Mouse (Mus musculus) liver, adult 2 months (tissue): Measurements from ENCODE around the gene Znrd1as. TPM values are rescaled to one million over a fixed set of nuclear protein-coding genes. Genes with fewer than 3 reads are reported as not detected.

Experiments used
- DNase-seq: peaks from one replicate; pipeline ENCODE4 v3.0.0-alpha.2; 2011; ENCODE audit warnings: low read depth, low spot score; ENCODE audit errors: extremely low read depth
- H3K27ac ChIP-seq: fragments of 200-500 bp; replicated peaks from 2 replicates; pipeline ENCODE4 v1.5.1; 2012; ENCODE audit warnings: low read depth, mild to moderate bottlenecking, control low read depth, inconsistent platforms, low read length; ENCODE audit not compliant: insufficient read depth
- H3K27me3 ChIP-seq: fragments of 200-500 bp; 2 replicates; pipeline ENCODE4 v1.6.1; 2012; ENCODE audit warnings: mild to moderate bottlenecking, moderate library complexity, low read length, inconsistent platforms; ENCODE audit not compliant: control insufficient read depth, insufficient read depth
- H3K36me3 ChIP-seq: fragments of 200-500 bp; 2 replicates; pipeline ENCODE4 v1.6.1; 2012; ENCODE audit warnings: low read length, inconsistent platforms; ENCODE audit not compliant: control insufficient read depth, insufficient read depth
- H3K4me1 ChIP-seq: fragments of 200-500 bp; 2 replicates; pipeline ENCODE4 v1.6.1; 2011; ENCODE audit warnings: low read length; ENCODE audit not compliant: control insufficient read depth, insufficient read depth
- H3K4me3 ChIP-seq: fragments of 200-500 bp; 2 replicates; pipeline ENCODE4 v1.5.1; 2011; ENCODE audit warnings: low read depth, mild to moderate bottlenecking, control low read depth, low read length, moderate library complexity; ENCODE audit not compliant: insufficient read depth
- H3K79me2 ChIP-seq: fragments of 200-500 bp; 2 replicates; pipeline ENCODE4 v1.6.1; 2012; ENCODE audit warnings: inconsistent platforms, mild to moderate bottlenecking, low read length, moderate library complexity; ENCODE audit not compliant: control insufficient read depth, insufficient read depth
- H3K9ac ChIP-seq: fragments of 200-500 bp; 2 replicates; pipeline ENCODE4 v1.6.1; 2012; ENCODE audit warnings: low read depth, mild to moderate bottlenecking, control low read depth, inconsistent platforms, low read length
- CTCF ChIP-seq: fragments of 200-500 bp; IDR thresholded peaks from 2 replicates; pipeline ENCODE4 v1.5.1; 2011; ENCODE audit warnings: low read depth, low read length, control low read depth
- POLR2A ChIP-seq: fragments of 200-500 bp; IDR thresholded peaks from 2 replicates; pipeline ENCODE4 v1.6.1; 2011; ENCODE audit warnings: low read length, control low read depth; ENCODE audit not compliant: insufficient read depth; ENCODE audit errors: extremely low read depth
- WGBS: fragments of 180-500 bp; shearing (Covaris S2); methylation state at CpG from one replicate; pipeline ENCODE4 v1.1.7; 2018; 5-methylcytosine and 5-hydroxymethylcytosine counted together
- polyA plus RNA-seq: library from polyadenylated mRNA; depleted of rRNA; stranded (reverse); fragments of >200 nt; gene quantifications from 2 replicates; pipeline ENCODE4 v1.2.3, GENCODE M21; 2012
- total RNA-seq: library from RNA; depleted of rRNA; stranded (reverse); fragments of >200 nt; gene quantifications from 2 replicates; pipeline ENCODE4 v1.2.3, GENCODE M21; 2014

Gene Znrd1as
- total and polyA plus RNA-seq, 2 experiments = 2.5 to 11.9 TPM

DNA sequence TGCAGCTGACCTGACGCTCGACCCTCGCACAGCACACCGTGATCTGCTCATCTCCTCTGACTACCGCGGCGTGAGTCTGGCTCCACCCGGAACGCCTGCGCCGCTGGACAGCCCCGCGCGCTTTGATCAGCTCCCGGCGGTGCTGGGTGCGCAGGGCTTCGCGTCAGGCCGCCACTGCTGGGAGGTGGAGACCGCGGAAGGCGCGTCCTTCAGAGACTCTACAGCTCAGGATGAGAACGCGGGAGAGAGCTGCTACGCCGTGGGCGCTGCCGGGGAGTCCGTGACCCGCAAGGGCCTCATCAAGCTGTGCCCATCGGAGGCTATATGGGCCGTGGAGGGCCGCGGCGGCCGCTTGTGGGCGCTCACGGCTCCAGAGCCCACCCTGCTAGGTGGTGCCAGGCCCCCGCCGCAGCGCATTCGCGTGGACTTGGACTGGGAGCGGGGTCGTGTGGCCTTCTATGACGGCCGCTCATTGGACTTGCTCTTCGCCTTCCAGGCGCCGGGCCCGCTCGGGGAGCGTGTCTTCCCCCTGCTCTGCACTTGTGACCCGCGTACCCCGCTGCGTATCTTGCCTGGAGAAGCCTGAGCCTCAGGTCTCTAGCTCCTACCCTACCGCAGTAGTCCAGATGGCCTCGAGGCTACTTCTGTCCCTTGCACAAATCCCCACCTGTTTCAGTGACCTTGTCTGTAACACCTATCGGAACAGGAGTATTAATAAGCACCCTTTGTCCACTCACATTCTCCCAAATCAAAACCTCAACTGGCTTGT is 11.2 kb upstream of the Znrd1as start:
- peaks cover 5% of the 10 kb centered on the region; the same call in 1 of the 2 replicates for H3K79me2 ChIP-seq
- WGBS = 43% methylated on average over 55 of the region's 62 CpGs
- no peak for DNase-seq
- H3K9ac ChIP-seq = peak overlapping the region; percentile 45
- H3K36me3 ChIP-seq = peaks cover 4% of the 10 kb centered on the region; the same call in 1 of the 2 replicates
- no peak overlapping the region for H3K27ac ChIP-seq
- no peaks in the 10 kb centered on the region for H3K27me3 ChIP-seq
- peak overlapping the region; percentile 46 for H3K4me3 ChIP-seq
- peaks cover 5% of the 10 kb centered on the region for H3K4me1 ChIP-seq
- TF ChIP-seq POLR2A (no peak), CTCF (no peak)

- Histone ChIP-seq H3K36me3 (peaks cover 4% of the 10 kb centered on the region; the same call in 1 of the 2 replicates), H3K27me3 (no peaks in the 10 kb centered on the region), H3K9ac (no peak overlapping the region), H3K79me2 (no peaks in the 10 kb centered on the region; the same call in 1 of the 2 replicates), H3K4me1 (peaks cover 5% of the 10 kb centered on the region), H3K4me3 (no peak overlapping the region), H3K27ac (no peak overlapping the region)
- no peak for TF ChIP-seq POLR2A
- no peak for TF ChIP-seq CTCF
- DNase-seq = no peak
- WGBS = 88% methylated on average over 1 of the region's 1 CpGs
These were observed 10.1 kb upstream of the Znrd1as start for GRCm38 (mm10) chr17:36948286-36948685.

- 95% methylated on average over 8 of the region's 8 CpGs for WGBS
- H3K4me1 ChIP-seq = no peaks in the 10 kb centered on the region
- no peaks in the 10 kb centered on the region; the same call in 1 of the 2 replicates for H3K79me2 ChIP-seq
- peaks cover 5% of the 10 kb centered on the region; the same call in 1 of the 2 replicates for H3K36me3 ChIP-seq
- no peak overlapping the region for H3K9ac ChIP-seq
- H3K27ac ChIP-seq = no peak overlapping the region
- H3K4me3 ChIP-seq = no peak overlapping the region
- no peak for TF ChIP-seq CTCF
- TF ChIP-seq POLR2A = no peak
- no peak for DNase-seq
- no peaks in the 10 kb centered on the region for H3K27me3 ChIP-seq
These were observed 9.1 kb upstream of the Znrd1as start for GRCm38 (mm10) chr17:36949265-36949664.

- Histone ChIP-seq H3K4me1 (no peaks in the 10 kb centered on the region), H3K79me2 (no peaks in the 10 kb centered on the region; the same call in 1 of the 2 replicates), H3K27ac (peak within 1 kb of the TSS; percentile 51), H3K36me3 (peaks cover 5% of the 10 kb centered on the region; the same call in 1 of the 2 replicates), H3K27me3 (no peaks in the 10 kb centered on the region), H3K4me3 (peak within 1 kb of the TSS; percentile 68), H3K9ac (peak within 1 kb of the TSS; percentile 75)
- 2% methylated on average over 36 of the region's 36 CpGs for WGBS
- TF ChIP-seq CTCF = no peak
- TF ChIP-seq POLR2A = peak; percentile 45; the same call in 1 of the 2 replicates
- peak; percentile 94 for DNase-seq
These were observed 7.1 kb upstream of the Znrd1as start, which contains the start of gene Ppp1r11 for GRCm38 (mm10) chr17:36950981-36951947. Ppp1r11 (minus strand) TSS chr17:36951741.

GRCm38 (mm10) chr17:36952631-36953030 is 5.8 kb upstream of the Znrd1as start:
- Histone ChIP-seq H3K27ac (no peak overlapping the region), H3K27me3 (no peaks in the 10 kb centered on the region), H3K79me2 (no peaks in the 10 kb centered on the region; the same call in 1 of the 2 replicates), H3K36me3 (peaks cover 10% of the 10 kb centered on the region; the same call in 1 of the 2 replicates), H3K4me1 (peaks cover 3% of the 10 kb centered on the region), H3K9ac (no peak overlapping the region), H3K4me3 (no peak overlapping the region)
- 98% methylated on average over 2 of the region's 2 CpGs for WGBS
- TF ChIP-seq POLR2A (no peak), CTCF (no peak)
- no peak for DNase-seq
